ENCODE assay signal across 16 mouse cellular contexts in genomic region chr17:5569131-5570030, GRCm38 (mm10).
DNase-seq lines count a peak whose midpoint lies in the region; ATAC-seq and TF ChIP-seq lines count a peak whose summit lies in the region.
"Had no signal": no experiment of that assay in that cellular context is flagged by ENCODE, and none has a peak within 500 bp of the region (broad histone marks: within the 10 kb centered on the region; RNA-seq: fewer than 3 reads in every experiment).

No protein-coding gene starts in this region.

- no peak overlapping the region for H3K9ac ChIP-seq in liver, adult 2 months (ENCODE audit: low read depth, low read length)
- H3K9ac ChIP-seq: heart, embryonic 15.5 days; hindbrain, embryonic 14.5 days; neural tube, embryonic 13.5 days had no signal

- H3K36me3 ChIP-seq in liver, adult 2 months (ENCODE audit: control insufficient read depth, insufficient read depth, low read length), result no peaks in the 10 kb centered on the region
- H3K36me3 ChIP-seq: heart, embryonic 15.5 days; neural tube, embryonic 13.5 days had no signal

- WGBS in liver, adult 2 months, result 34% methylated on average over 17 of the region's 17 CpGs

- POLR2A ChIA-PET in Patski (lab: Charles Lee), result interaction anchor here (0.6 kb wide), 1 partner anchor 244 kb away, joined by 3 read pairs; no protein-coding TSS in a partner anchor

- H3K27ac ChIP-seq in liver, adult 2 months (replicated peaks; ENCODE audit: insufficient read depth, low read depth, low read length), result peak overlapping the region; percentile 53; the same call in 1 of the 2 replicates
- H3K27ac ChIP-seq: heart, embryonic 15.5 days; hindbrain, embryonic 14.5 days; left cerebral cortex, adult 2 months; neural tube, embryonic 13.5 days had no signal

- no peak for TF ChIP-seq POLR2A in liver, adult 2 months (IDR thresholded peaks at IDR 0.05; ENCODE audit: extremely low read depth, insufficient read depth, low read length)

- DNase-seq in liver, adult 2 months (ENCODE audit: extremely low read depth, low read depth, low spot score), result peak; percentile 64
- DNase-seq in liver (no peak), Patski (ENCODE audit: low read depth, low spot score) (peak; percentile 74)
- peak; percentile 69 for DNase-seq in brain, adult 2 months (ENCODE audit: low read depth, low spot score)
- no peak for DNase-seq in spleen, postnatal 10 days (ENCODE audit: low spot score in 2 of 2)
- DNase-seq in embryo, embryonic 9.5 days (ENCODE audit: extremely low spot score), result no peak
- DNase-seq: cerebellum, postnatal 25 days; heart, adult 11 months; kidney, adult 18-20 months; kidney, postnatal 4 days; thymus, adult 18-20 months had no signal

- H3K27me3 ChIP-seq in liver, adult 2 months (ENCODE audit: control insufficient read depth, insufficient read depth, low read length), result no peaks in the 10 kb centered on the region
- H3K27me3 ChIP-seq in Patski, result no peaks in the 10 kb centered on the region
- H3K27me3 ChIP-seq: heart, embryonic 15.5 days; neural tube, embryonic 13.5 days had no signal

- ATAC-seq in Patski, result peak; percentile 66
- ATAC-seq in megakaryocyte progenitor cell, adult 5-6 weeks (replicated peaks; ENCODE audit: poor library complexity), result peak; percentile 44

- CTCF ChIA-PET in Patski (lab: Charles Lee), result interaction anchor here (1.0 to 1.3 kb wide), 2 partner anchors 9 to 33 kb away, joined by 3 read pairs; no protein-coding TSS in a partner anchor

- in situ Hi-C loops in Patski (cut with MboI; ENCODE audit: low pct_unique_long_range_greater_than_20kb), result loop anchor here (5.0 kb wide), 1 partner anchor 77 kb away; the partner anchor contains the start of gene Zdhhc14

- TF ChIP-seq CTCF in liver, adult 2 months (IDR thresholded peaks at IDR 0.05; ENCODE audit: low read depth, low read length), result no peak
- TF ChIP-seq CTCF in Patski (IDR thresholded peaks at IDR 0.05), result no peak

- H3K4me1 ChIP-seq in liver, adult 2 months (ENCODE audit: control insufficient read depth, insufficient read depth, low read length), result peaks cover 16% of the 10 kb centered on the region

- H3K4me3 ChIP-seq in liver, adult 2 months (ENCODE audit: insufficient read depth, low read depth, low read length), result no peak overlapping the region
- H3K4me3 ChIP-seq: heart, embryonic 15.5 days; left cerebral cortex, adult 2 months; neural tube, embryonic 13.5 days had no signal

- H3K79me2 ChIP-seq in liver, adult 2 months (ENCODE audit: control insufficient read depth, insufficient read depth, low read length), result no peaks in the 10 kb centered on the region

Comparison
In these comparisons a context has a peak if more than half of its experiments do, and no peak if none do; other contexts are left out.
1. DNase-seq: peak in liver, adult 2 months (single experiment), Patski (single experiment) and brain, adult 2 months (single experiment); none in liver (single experiment), spleen, postnatal 10 days (0 of 2) and embryo, embryonic 9.5 days (single experiment).